Mouse (Mus musculus) splenic B cell, adult 2 months (primary cell): Measurements from ENCODE around the gene Spaca3.
A peak's percentile ranks its signal among the peaks of the same experiment; 100 is the strongest.

ENCODE experiments used
- DNase-seq: peaks from one replicate; pipeline ENCODE4 v3.0.0-alpha.2; 2011; ENCODE audit warnings: low read depth, low spot score
- H3K27me3 ChIP-seq: 2 replicates; pipeline ENCODE4 v1.6.1; 2012; ENCODE audit warnings: mild to moderate bottlenecking, low read length, moderate library complexity, mixed read lengths; ENCODE audit not compliant: control insufficient read depth, poor library complexity, insufficient read depth, severe bottlenecking
- H3K36me3 ChIP-seq: 2 replicates; pipeline ENCODE4 v1.6.1; 2012; ENCODE audit warnings: mild to moderate bottlenecking, low read length, moderate library complexity, mixed read lengths; ENCODE audit not compliant: control insufficient read depth, poor library complexity, insufficient read depth, severe bottlenecking

Gene Spaca3

DNA sequence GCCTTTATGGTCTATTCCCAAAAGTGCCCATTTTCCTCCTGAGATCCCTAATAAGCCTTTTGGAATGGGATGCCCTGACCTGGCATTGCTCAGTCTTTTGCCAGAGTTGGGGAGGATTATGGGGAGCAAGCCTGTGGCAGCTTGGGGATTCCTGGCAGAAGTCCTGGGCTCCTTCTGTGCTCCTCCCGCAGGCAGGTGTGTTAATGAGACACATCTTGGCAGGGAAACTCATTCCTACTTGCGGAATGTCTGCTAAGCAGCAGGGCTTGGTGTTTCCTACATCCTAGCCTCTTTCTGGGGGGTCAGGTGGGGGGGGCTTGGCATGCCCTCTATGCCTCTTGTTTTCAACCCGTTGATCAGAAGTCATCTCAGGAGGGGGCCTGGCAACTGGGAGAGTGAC is 28.9 kb downstream of the Spaca3 start:
- Histone ChIP-seq H3K36me3 (no peaks in the 10 kb centered on the region), H3K27me3 (no peaks in the 10 kb centered on the region)
- DNase-seq, result no peak

- Histone ChIP-seq H3K27me3 (no peaks in the 10 kb centered on the region), H3K36me3 (no peaks in the 10 kb centered on the region)
- DNase-seq, result no peak
Measured at GRCm38 (mm10) chr11:80889336-80890063, 31.3 kb downstream of the Spaca3 start.

DNA sequence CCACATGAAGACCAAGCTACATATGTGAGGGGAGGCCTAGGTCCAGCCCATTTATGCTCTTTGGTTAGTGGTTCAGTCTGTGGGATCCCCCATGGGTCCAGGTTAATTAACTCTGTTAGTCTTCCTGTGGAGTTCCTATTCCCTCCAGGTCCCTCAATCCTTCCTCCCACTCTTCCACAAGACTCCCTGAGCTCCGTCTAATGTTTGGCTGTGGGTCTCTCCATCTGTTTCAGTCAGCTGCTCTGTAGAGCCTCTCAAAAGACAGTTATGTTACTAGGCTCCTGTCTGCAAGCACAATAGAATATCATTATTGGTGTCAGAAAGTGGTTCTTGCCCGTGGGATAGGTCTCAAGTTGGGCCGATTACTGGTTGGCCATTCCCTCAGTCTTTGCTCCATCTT is 37.7 kb downstream of the Spaca3 start:
- Histone ChIP-seq H3K27me3 (no peaks in the 10 kb centered on the region), H3K36me3 (no peaks in the 10 kb centered on the region)
- DNase-seq, result no peak

- no peaks in the 10 kb centered on the region for H3K36me3 ChIP-seq
- H3K27me3 ChIP-seq, result no peaks in the 10 kb centered on the region
- DNase-seq, result no peak
Measured at GRCm38 (mm10) chr11:80900555-80900954, 42.4 kb downstream of the Spaca3 start.

DNA sequence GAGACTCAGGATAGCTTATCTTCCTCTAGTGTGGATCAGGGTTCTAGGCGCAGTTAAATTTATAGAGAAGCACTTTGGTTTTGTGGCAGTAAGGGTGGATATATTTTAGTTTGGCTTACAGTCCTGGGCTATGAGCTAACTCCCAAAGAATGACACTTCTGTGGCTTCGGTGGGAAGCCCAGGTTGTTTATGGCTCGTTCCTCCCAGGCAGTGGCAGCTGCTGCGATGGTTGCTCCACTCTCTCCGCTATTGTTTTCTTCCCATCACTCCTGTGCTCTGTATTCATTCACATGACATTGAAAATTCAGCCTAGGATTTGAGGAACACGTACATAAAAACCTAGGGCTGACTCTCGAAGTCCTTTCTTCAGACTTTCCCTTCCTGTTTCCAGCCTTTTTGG is 44.5 kb downstream of the Spaca3 start:
- Histone ChIP-seq H3K36me3 (no peaks in the 10 kb centered on the region), H3K27me3 (no peaks in the 10 kb centered on the region)
- DNase-seq, result no peak

DNA sequence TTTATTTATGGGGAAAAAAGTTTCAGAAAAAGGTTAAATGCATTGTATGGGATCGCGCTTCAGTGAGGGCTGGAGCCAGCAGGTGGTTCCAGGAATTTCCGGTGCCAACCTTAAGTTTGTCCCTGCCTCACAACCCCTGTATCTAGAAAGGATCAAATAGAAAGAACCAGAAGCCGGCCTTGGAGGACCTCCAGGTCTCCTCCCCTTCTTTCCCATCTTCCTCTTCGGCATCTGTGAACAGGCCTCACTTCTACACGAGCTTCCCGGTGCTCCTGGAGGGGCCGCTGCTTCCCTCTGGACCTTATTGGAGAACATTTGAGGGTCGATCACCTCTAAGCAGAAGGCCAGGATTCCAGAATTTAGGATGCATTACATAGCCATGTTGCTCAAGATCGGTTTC is 45.3 kb downstream of the Spaca3 start:
- H3K27me3 ChIP-seq, result no peaks in the 10 kb centered on the region
- no peak for DNase-seq
- H3K36me3 ChIP-seq, result no peaks in the 10 kb centered on the region

GRCm38 (mm10) chr11:80904559-80904958 is 46.4 kb downstream of the Spaca3 start:
- H3K27me3 ChIP-seq, result no peaks in the 10 kb centered on the region
- H3K36me3 ChIP-seq, result no peaks in the 10 kb centered on the region
- DNase-seq, result no peak

- no peaks in the 10 kb centered on the region for H3K36me3 ChIP-seq
- no peaks in the 10 kb centered on the region for H3K27me3 ChIP-seq
- peak; percentile 38 for DNase-seq
Measured at GRCm38 (mm10) chr11:80906456-80906855, 48.3 kb downstream of the Spaca3 start.

DNA sequence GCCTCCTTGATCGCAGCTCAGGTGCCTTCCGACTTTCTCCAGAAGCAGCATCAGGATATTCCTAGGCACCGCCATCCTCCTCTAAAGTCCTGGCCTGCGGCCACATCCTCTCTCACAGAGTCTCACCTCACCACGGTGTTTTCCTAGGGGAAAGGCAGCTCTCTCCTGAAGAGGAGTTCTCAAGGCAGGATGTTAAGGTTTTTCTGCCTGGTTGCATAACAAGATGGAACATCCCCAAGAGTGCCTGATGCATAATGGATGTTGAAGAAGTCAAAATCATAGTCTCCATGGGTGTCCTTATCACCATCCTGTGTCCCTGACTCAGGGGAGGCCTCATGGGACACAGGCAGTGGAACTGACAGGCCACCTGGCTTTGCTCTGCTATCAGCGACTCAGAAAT is 49.7 kb downstream of the Spaca3 start:
- no peaks in the 10 kb centered on the region for H3K36me3 ChIP-seq
- no peaks in the 10 kb centered on the region for H3K27me3 ChIP-seq
- DNase-seq, result no peak

DNA sequence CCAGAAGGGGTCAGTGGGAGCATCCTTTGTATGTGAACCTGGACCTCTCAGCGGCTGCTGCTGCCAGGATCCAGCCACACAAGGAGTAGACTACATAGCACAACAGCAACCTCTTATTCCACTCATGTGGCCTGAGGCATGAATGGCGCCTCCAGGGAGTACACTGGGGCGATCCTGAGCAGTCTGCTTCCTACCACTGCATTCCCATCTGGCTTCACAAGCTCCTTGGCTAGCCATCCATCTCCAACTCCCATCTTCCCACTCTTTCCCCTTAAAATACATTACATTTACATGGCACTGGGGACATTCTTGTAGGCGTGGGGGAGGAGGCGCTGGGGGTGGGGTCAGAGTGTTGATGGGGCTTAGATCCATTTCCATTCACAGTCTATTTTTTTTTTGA is 54.6 kb downstream of the Spaca3 start:
- no peak for DNase-seq

DNA sequence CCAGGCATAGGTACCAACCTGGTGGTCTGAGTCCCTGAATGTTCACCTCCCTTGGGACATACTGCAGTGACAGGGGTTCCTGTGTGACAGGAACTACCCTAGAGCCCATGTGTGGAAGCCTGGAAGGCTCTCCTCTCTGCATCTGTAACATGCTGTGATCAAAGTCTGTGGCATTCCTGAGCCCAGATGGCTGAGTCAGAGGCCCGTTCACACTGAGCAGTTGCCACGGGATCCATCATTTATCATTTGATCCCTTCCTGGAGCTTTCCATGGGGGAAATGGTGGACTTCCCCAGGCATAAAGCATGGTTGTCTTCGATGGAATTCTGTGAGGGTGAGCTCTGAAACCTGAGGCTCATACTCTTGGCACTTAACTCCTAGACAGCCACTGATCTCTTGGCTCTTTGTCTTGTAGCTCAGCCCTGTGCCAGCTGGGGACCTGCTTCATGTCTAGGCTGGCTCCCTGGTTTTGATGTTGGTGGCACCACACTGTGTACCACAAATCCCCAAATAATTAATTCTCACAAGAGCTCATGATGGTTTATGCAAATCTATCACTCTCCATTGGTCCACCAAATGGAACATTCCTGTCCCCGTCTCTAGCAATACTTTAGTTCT is 55.4 kb downstream of the Spaca3 start:
- Histone ChIP-seq H3K27me3 (no peaks in the 10 kb centered on the region), H3K36me3 (no peaks in the 10 kb centered on the region)
- DNase-seq, result no peak

More for the DNA sequence above, 54.6 kb downstream of the Spaca3 start:
- no peaks in the 10 kb centered on the region for H3K27me3 ChIP-seq
- no peaks in the 10 kb centered on the region for H3K36me3 ChIP-seq
